In genomic region chr16:28838016-28838415, GRCm38 (mm10) we compare ENCODE assay signal across 8 mouse cellular contexts.
DNase-seq lines count a peak whose midpoint lies in the region; ATAC-seq and TF ChIP-seq lines count a peak whose summit lies in the region.
"Had no signal": no experiment of that assay in that cellular context is flagged by ENCODE, and none has a peak within 500 bp of the region (broad histone marks: within the 10 kb centered on the region; RNA-seq: fewer than 3 reads in every experiment).

No protein-coding gene starts in this region.

- 23% methylated on average over 12 of the region's 12 CpGs for WGBS in embryonic facial prominence, embryonic 10.5 days
- WGBS in liver, postnatal 0 days (ENCODE audit: insufficient replicate concordance) = 19% methylated on average over 12 of the region's 12 CpGs

- H3K9ac ChIP-seq in liver, postnatal 0 days (replicated peaks) = no peak overlapping the region

- H3K27ac ChIP-seq in testis, adult 2 months (ENCODE audit: control insufficient read depth, insufficient read depth, low read depth, low read length) = no peak overlapping the region
- no peak overlapping the region for H3K27ac ChIP-seq in embryonic facial prominence, embryonic 10.5 days (replicated peaks)
- no peak overlapping the region for H3K27ac ChIP-seq in liver, postnatal 0 days (ENCODE audit: low read depth)

- no peak for TF ChIP-seq POLR2A in testis, adult 2 months (IDR thresholded peaks at IDR 0.05; ENCODE audit: control insufficient read depth, low read depth, low read length)

- no peak for TF ChIP-seq EP300 in liver, postnatal 0 days (IDR thresholded peaks at IDR 0.05; ENCODE audit: low read depth)

- no peak overlapping the region for H3K4me2 ChIP-seq in liver, postnatal 0 days (ENCODE audit: low read depth, low read length)

- H3K27me3 ChIP-seq in testis, adult 2 months (ENCODE audit: control insufficient read depth, insufficient read depth, low read length) = no peaks in the 10 kb centered on the region
- no peaks in the 10 kb centered on the region for H3K27me3 ChIP-seq in embryonic facial prominence, embryonic 10.5 days (replicated peaks; ENCODE audit: low read depth, poor library complexity, severe bottlenecking)
- no peaks in the 10 kb centered on the region for H3K27me3 ChIP-seq in liver, postnatal 0 days (ENCODE audit: insufficient read depth, low read length)

- H3K36me3 ChIP-seq in testis, adult 2 months (ENCODE audit: control insufficient read depth, insufficient read depth, low read length) = no peaks in the 10 kb centered on the region
- no peaks in the 10 kb centered on the region for H3K36me3 ChIP-seq in embryonic facial prominence, embryonic 10.5 days (replicated peaks)
- H3K36me3 ChIP-seq in liver, postnatal 0 days (replicated peaks; ENCODE audit: insufficient read depth, low read length) = no peaks in the 10 kb centered on the region

- no peaks in the 10 kb centered on the region; the same call in 1 of the 2 replicates for H3K4me1 ChIP-seq in testis, adult 2 months (ENCODE audit: control insufficient read depth, insufficient read depth, low read length)
- peaks cover 27% of the 10 kb centered on the region for H3K4me1 ChIP-seq in embryonic facial prominence, embryonic 10.5 days
- no peaks in the 10 kb centered on the region for H3K4me1 ChIP-seq in liver, postnatal 0 days (ENCODE audit: insufficient read depth)

- peak; percentile 25; the same call in 1 of the 2 replicates for TF ChIP-seq CTCF in testis, adult 2 months (IDR thresholded peaks at IDR 0.05; ENCODE audit: control insufficient read depth, insufficient read depth, insufficient replicate concordance, low read depth, low read length)
- peak; percentile 80 for TF ChIP-seq CTCF in liver, postnatal 0 days (IDR thresholded peaks at IDR 0.05; ENCODE audit: low read depth)

- DNase-seq in testis, postnatal 14 days (ENCODE audit: low spot score) = no peak
- peak; percentile 74 for DNase-seq in adrenal gland, postnatal 14 days
- DNase-seq in embryonic facial prominence, embryonic 10.5 days (ENCODE audit: low spot score) = peak; percentile 60
- peak; percentile 76 for DNase-seq in kidney, postnatal 10 days
- DNase-seq in liver, postnatal 0 days = peak; percentile 54
- DNase-seq in right cerebral cortex, adult 2 months (ENCODE audit: low spot score in 2 of 2) = peak; percentile 83 to 84

- no peak for ATAC-seq in liver, postnatal 0 days

- no peak overlapping the region for H3K4me3 ChIP-seq in testis, adult 2 months (ENCODE audit: control insufficient read depth, low read depth, low read length)
- no peak overlapping the region for H3K4me3 ChIP-seq in embryonic facial prominence, embryonic 10.5 days
- H3K4me3 ChIP-seq in liver, postnatal 0 days (ENCODE audit: low read depth, low read length) = no peak overlapping the region
- H3K4me3 ChIP-seq: erythroblast, embryonic 14.5 days had no signal

- no peaks in the 10 kb centered on the region for H3K9me3 ChIP-seq in embryonic facial prominence, embryonic 10.5 days
- H3K9me3 ChIP-seq in liver, postnatal 0 days (ENCODE audit: low read length) = no peaks in the 10 kb centered on the region
